Mouse (Mus musculus): Measurements from ENCODE around the gene Adar. TPM values are rescaled to one million over a fixed set of nuclear protein-coding genes. Genes with fewer than 3 reads are reported as not detected.
A peak's percentile ranks its signal among the peaks of the same experiment; 100 is the strongest.

The Adar gene
- polyA plus RNA-seq, 1 experiment from 2014 or later, result 22.0 TPM

GRCm38 (mm10) chr3:89757851-89758250 is 43.0 kb downstream of the Adar start:
- 0 out of 2 replicates have a peak, but pooled peaks cover 3% of the 10 kb centered on the region for H3K4me1 ChIP-seq (ENCODE audit: control insufficient read depth, insufficient read depth, low read length)
- H3K27ac ChIP-seq (ENCODE audit: low read depth, low read length), result no peak overlapping the region
- H3K9ac ChIP-seq (ENCODE audit: low read length), result no peak overlapping the region
- 80% methylated on average over 2 of the region's 2 CpGs for WGBS
- no peaks in the 10 kb centered on the region for H3K27me3 ChIP-seq (ENCODE audit: control insufficient read depth, insufficient read depth, low read length)
- no peak overlapping the region for H3K4me3 ChIP-seq (ENCODE audit: low read depth, low read length)
- no peaks in the 10 kb centered on the region for H3K9me3 ChIP-seq (ENCODE audit: control insufficient read depth, low read length)
- H3K4me2 ChIP-seq (ENCODE audit: low read depth), result no peak overlapping the region
- DNase-seq (ENCODE audit: low spot score) (no peak), ATAC-seq (ENCODE audit: insufficient read depth, low FRiP score, low TSS enrichment) (no peak)
- H3K36me3 ChIP-seq (ENCODE audit: control insufficient read depth, insufficient read depth, low read length), result no peaks in the 10 kb centered on the region; the same call in 1 of the 2 replicates

GRCm38 (mm10) chr3:89759786-89760185 is 45.0 kb downstream of the Adar start:
- H3K4me1 ChIP-seq (ENCODE audit: control insufficient read depth, insufficient read depth, low read length), result 0 out of 2 replicates have a peak, but pooled peaks cover 3% of the 10 kb centered on the region
- H3K4me2 ChIP-seq (ENCODE audit: low read depth), result peak overlapping the region; percentile 32
- H3K36me3 ChIP-seq (ENCODE audit: control insufficient read depth, insufficient read depth, low read length), result no peaks in the 10 kb centered on the region; the same call in 1 of the 2 replicates
- H3K9me3 ChIP-seq (ENCODE audit: control insufficient read depth, low read length), result no peaks in the 10 kb centered on the region
- H3K27me3 ChIP-seq (ENCODE audit: control insufficient read depth, insufficient read depth, low read length), result no peaks in the 10 kb centered on the region
- H3K4me3 ChIP-seq (ENCODE audit: low read depth, low read length), result no peak overlapping the region
- no peak overlapping the region; the same call in 1 of the 2 replicates for H3K9ac ChIP-seq (ENCODE audit: low read length)
- WGBS, result 73% methylated on average over 2 of the region's 3 CpGs
- H3K27ac ChIP-seq (ENCODE audit: low read depth, low read length), result 0 out of 2 replicates have a peak overlapping the region, but pooled peaks have one; percentile 31
- ATAC-seq (ENCODE audit: insufficient read depth, low FRiP score, low TSS enrichment) (no peak), DNase-seq (ENCODE audit: low spot score) (no peak)

GRCm38 (mm10) chr3:89764119-89764724 is 49.4 kb downstream of the Adar start, which contains the start of gene Chrnb2:
TSS of gene Chrnb2 (minus strand) at chr3:89764632.
- Histone ChIP-seq H3K27me3 (ENCODE audit: control insufficient read depth, insufficient read depth, low read length) (no peaks in the 10 kb centered on the region), H3K27ac (ENCODE audit: low read depth, low read length) (peak within 1 kb of the TSS; percentile 63), H3K4me3 (ENCODE audit: low read depth, low read length) (peak within 1 kb of the TSS; percentile 37), H3K36me3 (ENCODE audit: control insufficient read depth, insufficient read depth, low read length) (no peaks in the 10 kb centered on the region), H3K9me3 (ENCODE audit: control insufficient read depth, low read length) (no peaks in the 10 kb centered on the region), H3K4me1 (ENCODE audit: control insufficient read depth, insufficient read depth, low read length) (no peaks in the 10 kb centered on the region), H3K4me2 (ENCODE audit: low read depth) (peak within 1 kb of the TSS; percentile 41), H3K9ac (ENCODE audit: low read length) (peak within 1 kb of the TSS; percentile 43)
- ATAC-seq (ENCODE audit: insufficient read depth, low FRiP score, low TSS enrichment) (peak; percentile 68), DNase-seq (ENCODE audit: low spot score) (peak; percentile 87)
- WGBS, result under 1% methylated on average over 36 of the region's 36 CpGs

- WGBS, result 72% methylated on average over 7 of the region's 7 CpGs
- DNase-seq (ENCODE audit: low spot score) (no peak), ATAC-seq (ENCODE audit: insufficient read depth, low FRiP score, low TSS enrichment) (no peak)
- Histone ChIP-seq H3K9me3 (ENCODE audit: control insufficient read depth, low read length) (no peaks in the 10 kb centered on the region), H3K4me1 (ENCODE audit: control insufficient read depth, insufficient read depth, low read length) (peaks cover 13% of the 10 kb centered on the region), H3K27me3 (ENCODE audit: control insufficient read depth, insufficient read depth, low read length) (no peaks in the 10 kb centered on the region), H3K9ac (ENCODE audit: low read length) (no peak overlapping the region), H3K4me3 (ENCODE audit: low read depth, low read length) (no peak overlapping the region), H3K4me2 (ENCODE audit: low read depth) (no peak overlapping the region), H3K27ac (ENCODE audit: low read depth, low read length) (no peak overlapping the region), H3K36me3 (ENCODE audit: control insufficient read depth, insufficient read depth, low read length) (no peaks in the 10 kb centered on the region)
These were observed 54.8 kb downstream of the Adar start for GRCm38 (mm10) chr3:89769584-89769983.

- H3K9ac ChIP-seq (ENCODE audit: low read length), result no peak overlapping the region
- H3K4me1 ChIP-seq (ENCODE audit: control insufficient read depth, insufficient read depth, low read length), result peaks cover 22% of the 10 kb centered on the region
- WGBS, result 63% methylated on average over 2 of the region's 2 CpGs
- no peaks in the 10 kb centered on the region for H3K27me3 ChIP-seq (ENCODE audit: control insufficient read depth, insufficient read depth, low read length)
- DNase-seq (ENCODE audit: low spot score) (no peak), ATAC-seq (ENCODE audit: insufficient read depth, low FRiP score, low TSS enrichment) (no peak)
- H3K4me2 ChIP-seq (ENCODE audit: low read depth), result no peak overlapping the region
- no peaks in the 10 kb centered on the region for H3K36me3 ChIP-seq (ENCODE audit: control insufficient read depth, insufficient read depth, low read length)
- no peak overlapping the region for H3K27ac ChIP-seq (ENCODE audit: low read depth, low read length)
- no peak overlapping the region for H3K4me3 ChIP-seq (ENCODE audit: low read depth, low read length)
- no peaks in the 10 kb centered on the region for H3K9me3 ChIP-seq (ENCODE audit: control insufficient read depth, low read length)
These were observed 55.7 kb downstream of the Adar start for GRCm38 (mm10) chr3:89770425-89771002.

GRCm38 (mm10) chr3:89772588-89772967 is 57.8 kb downstream of the Adar start:
- Histone ChIP-seq H3K27ac (ENCODE audit: low read depth, low read length) (peak overlapping the region; percentile 94), H3K9me3 (ENCODE audit: control insufficient read depth, low read length) (no peaks in the 10 kb centered on the region), H3K36me3 (ENCODE audit: control insufficient read depth, insufficient read depth, low read length) (peaks cover 3% of the 10 kb centered on the region), H3K27me3 (ENCODE audit: control insufficient read depth, insufficient read depth, low read length) (no peaks in the 10 kb centered on the region), H3K4me3 (ENCODE audit: low read depth, low read length) (peak overlapping the region; percentile 99), H3K4me2 (ENCODE audit: low read depth) (peak overlapping the region; percentile 81), H3K4me1 (ENCODE audit: control insufficient read depth, insufficient read depth, low read length) (peaks cover 22% of the 10 kb centered on the region), H3K9ac (ENCODE audit: low read length) (peak overlapping the region; percentile 99)
- WGBS, result 1% methylated on average over 17 of the region's 17 CpGs
- ATAC-seq (ENCODE audit: insufficient read depth, low FRiP score, low TSS enrichment), result peak; percentile 70
- DNase-seq (ENCODE audit: low spot score), result peak; percentile 90

GRCm38 (mm10) chr3:89772968-89773709 is 58.3 kb downstream of the Adar start, which contains the start of gene Ube2q1:
TSS of gene Ube2q1 (plus strand) at chr3:89773616.
- peak within 1 kb of the TSS; percentile 99 for H3K4me3 ChIP-seq (ENCODE audit: low read depth, low read length)
- H3K27ac ChIP-seq (ENCODE audit: low read depth, low read length), result peak within 1 kb of the TSS; percentile 94
- ATAC-seq (ENCODE audit: insufficient read depth, low FRiP score, low TSS enrichment) (peak; percentile 94), DNase-seq (ENCODE audit: low spot score) (peak; percentile 94)
- peaks cover 3% of the 10 kb centered on the region for H3K36me3 ChIP-seq (ENCODE audit: control insufficient read depth, insufficient read depth, low read length)
- no peaks in the 10 kb centered on the region for H3K27me3 ChIP-seq (ENCODE audit: control insufficient read depth, insufficient read depth, low read length)
- H3K4me1 ChIP-seq (ENCODE audit: control insufficient read depth, insufficient read depth, low read length), result peaks cover 22% of the 10 kb centered on the region
- H3K4me2 ChIP-seq (ENCODE audit: low read depth), result peak within 1 kb of the TSS; percentile 81
- no peaks in the 10 kb centered on the region for H3K9me3 ChIP-seq (ENCODE audit: control insufficient read depth, low read length)
- WGBS, result under 1% methylated on average over 63 of the region's 90 CpGs
- H3K9ac ChIP-seq (ENCODE audit: low read length), result peak within 1 kb of the TSS; percentile 99

GRCm38 (mm10) chr3:89773740-89774211 is 59.0 kb downstream of the Adar start:
- WGBS, result 0% methylated on average over 23 of the region's 37 CpGs
- Histone ChIP-seq H3K4me1 (ENCODE audit: control insufficient read depth, insufficient read depth, low read length) (peaks cover 22% of the 10 kb centered on the region), H3K27me3 (ENCODE audit: control insufficient read depth, insufficient read depth, low read length) (no peaks in the 10 kb centered on the region), H3K9ac (ENCODE audit: low read length) (peak overlapping the region; percentile 99), H3K9me3 (ENCODE audit: control insufficient read depth, low read length) (no peaks in the 10 kb centered on the region), H3K4me3 (ENCODE audit: low read depth, low read length) (peak overlapping the region; percentile 99), H3K36me3 (ENCODE audit: control insufficient read depth, insufficient read depth, low read length) (peaks cover 6% of the 10 kb centered on the region), H3K27ac (ENCODE audit: low read depth, low read length) (peak overlapping the region; percentile 94), H3K4me2 (ENCODE audit: low read depth) (peak overlapping the region; percentile 81)
- ATAC-seq (ENCODE audit: insufficient read depth, low FRiP score, low TSS enrichment), result peak; percentile 49
- DNase-seq (ENCODE audit: low spot score), result peak; percentile 32
